Mouse (Mus musculus) E14TG2a.4 (cell line): ENCODE measurements around the gene Dram1.
A peak's percentile ranks its signal among the peaks of the same experiment; 100 is the strongest.

ENCODE experiments used
- H3K27me3 ChIP-seq: 2 replicates; pipeline ENCODE4 v1.6.1; 2014; ENCODE audit warnings: low read length, control low read depth; ENCODE audit not compliant: insufficient read depth
- H3K36me3 ChIP-seq: 2 replicates; pipeline ENCODE4 v1.6.1; 2014; ENCODE audit warnings: low read length, control low read depth; ENCODE audit not compliant: insufficient read depth
- H3K4me1 ChIP-seq: replicated peaks from 2 replicates; pipeline ENCODE4 v1.6.1; 2014; ENCODE audit warnings: low read depth, low read length, control low read depth
- H3K4me3 ChIP-seq: replicated peaks from 2 replicates; pipeline ENCODE4 v1.5.1; 2014; ENCODE audit warnings: mild to moderate bottlenecking, low read length
- H3K9me3 ChIP-seq: 2 replicates; pipeline ENCODE4 v1.6.1; 2014; ENCODE audit warnings: low read length, control low read depth
- CTCF ChIP-seq: conservative IDR thresholded peaks from 2 replicates; pipeline ENCODE4 v1.5.1; 2014; ENCODE audit warnings: low read length
- NANOG ChIP-seq: IDR thresholded peaks from 2 replicates; pipeline ENCODE4 v1.6.1; 2014; ENCODE audit warnings: borderline replicate concordance, low read length, mixed read lengths
- POU5F1 ChIP-seq: IDR thresholded peaks from 2 replicates; pipeline ENCODE4 v1.6.1; 2014; ENCODE audit warnings: low read length, borderline replicate concordance

Dram1 gene

DNA sequence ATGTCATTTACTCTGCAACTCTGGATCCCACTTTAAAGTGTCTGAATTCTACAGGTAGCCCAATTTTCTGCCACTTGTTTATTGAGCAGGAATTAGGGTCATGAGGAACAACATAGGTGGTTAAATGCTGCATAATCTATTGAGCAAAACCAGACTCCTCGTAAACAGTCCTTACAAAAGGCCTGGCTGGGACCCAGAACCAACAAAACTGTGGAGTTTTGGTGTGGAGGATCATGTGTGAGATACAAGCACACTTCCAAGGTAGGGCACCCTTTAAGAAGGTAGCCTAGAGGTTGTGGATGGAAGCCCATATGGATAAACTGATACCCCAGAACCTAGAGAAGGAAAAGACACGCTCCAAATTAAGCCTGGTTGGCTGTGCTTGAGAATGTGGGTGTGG is 28.2 kb downstream of the Dram1 start:
- peaks cover 54% of the 10 kb centered on the region for H3K4me1 ChIP-seq
- peaks cover 43% of the 10 kb centered on the region for H3K27me3 ChIP-seq
- TF ChIP-seq POU5F1 (no peak), CTCF (no peak), NANOG (no peak)
- no peaks in the 10 kb centered on the region for H3K36me3 ChIP-seq
- no peaks in the 10 kb centered on the region for H3K9me3 ChIP-seq
- H3K4me3 ChIP-seq = no peak overlapping the region

DNA sequence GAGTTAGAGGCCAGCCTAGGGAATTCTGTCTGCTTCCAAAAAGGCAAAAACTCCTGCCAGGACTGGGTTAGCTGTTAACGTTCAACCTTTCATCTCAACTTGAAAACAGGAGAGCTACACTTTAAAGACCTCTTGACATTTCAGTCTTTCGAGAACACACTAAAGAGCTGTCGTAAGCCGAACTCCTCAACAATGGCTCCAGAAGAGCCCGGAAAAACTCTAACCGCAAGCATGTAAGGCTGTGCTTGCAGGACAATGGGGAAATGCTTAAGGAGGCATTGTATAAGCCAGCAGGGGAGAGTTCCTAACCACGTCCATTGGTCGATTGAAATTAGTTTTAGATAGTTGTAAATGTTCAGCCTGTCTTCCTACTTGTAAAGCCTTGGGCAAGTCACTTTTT is 29.1 kb downstream of the Dram1 start:
- no peak for TF ChIP-seq POU5F1
- TF ChIP-seq NANOG = peak; percentile 97
- Histone ChIP-seq H3K4me3 (peak overlapping the region; percentile 24; the same call in 1 of the 2 replicates), H3K27me3 (peaks cover 38% of the 10 kb centered on the region), H3K9me3 (no peaks in the 10 kb centered on the region), H3K36me3 (no peaks in the 10 kb centered on the region), H3K4me1 (peaks cover 63% of the 10 kb centered on the region)

DNA sequence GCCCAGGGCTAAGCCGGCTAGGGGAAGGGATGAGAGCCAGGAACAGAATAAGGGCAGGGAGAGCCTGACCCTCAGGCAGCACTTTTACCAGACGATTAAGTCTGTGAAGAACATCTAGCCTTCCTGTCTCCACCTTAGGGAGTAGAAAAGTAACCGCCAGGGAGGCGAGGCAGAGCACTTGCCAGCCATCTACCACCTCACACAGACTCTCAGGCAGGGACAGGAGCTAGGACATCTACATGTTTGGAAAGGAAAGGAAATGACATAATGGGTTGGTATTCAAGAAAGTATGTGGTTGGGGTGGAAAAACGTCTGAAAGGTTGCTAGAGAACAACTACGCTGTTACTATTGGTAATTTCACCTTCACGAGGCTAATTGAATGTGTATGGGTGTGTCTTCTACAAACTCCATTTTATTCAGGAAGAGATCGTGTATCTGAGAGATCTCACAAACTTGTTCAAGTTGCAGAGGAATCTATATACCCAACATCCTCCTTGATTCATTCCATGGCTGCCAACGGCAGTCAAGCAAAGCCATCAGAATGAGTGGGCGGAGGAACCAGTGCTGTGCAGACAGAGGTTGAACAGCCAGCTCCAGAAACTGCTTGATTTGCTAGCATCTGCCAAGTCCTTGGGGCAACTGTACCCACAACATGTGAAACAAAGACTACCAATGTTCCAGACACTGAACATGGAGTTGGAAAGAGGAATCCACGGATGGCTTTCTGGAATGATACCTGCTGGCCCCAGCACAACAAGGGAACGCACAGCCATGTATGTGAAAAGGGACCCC is 32.2 kb downstream of the Dram1 start:
- no peaks in the 10 kb centered on the region for H3K9me3 ChIP-seq
- TF ChIP-seq NANOG = no peak
- TF ChIP-seq POU5F1 = no peak
- TF ChIP-seq CTCF = no peak
- H3K27me3 ChIP-seq = peaks cover 27% of the 10 kb centered on the region
- no peaks in the 10 kb centered on the region for H3K36me3 ChIP-seq
- H3K4me1 ChIP-seq = peaks cover 52% of the 10 kb centered on the region
- no peak overlapping the region for H3K4me3 ChIP-seq

DNA sequence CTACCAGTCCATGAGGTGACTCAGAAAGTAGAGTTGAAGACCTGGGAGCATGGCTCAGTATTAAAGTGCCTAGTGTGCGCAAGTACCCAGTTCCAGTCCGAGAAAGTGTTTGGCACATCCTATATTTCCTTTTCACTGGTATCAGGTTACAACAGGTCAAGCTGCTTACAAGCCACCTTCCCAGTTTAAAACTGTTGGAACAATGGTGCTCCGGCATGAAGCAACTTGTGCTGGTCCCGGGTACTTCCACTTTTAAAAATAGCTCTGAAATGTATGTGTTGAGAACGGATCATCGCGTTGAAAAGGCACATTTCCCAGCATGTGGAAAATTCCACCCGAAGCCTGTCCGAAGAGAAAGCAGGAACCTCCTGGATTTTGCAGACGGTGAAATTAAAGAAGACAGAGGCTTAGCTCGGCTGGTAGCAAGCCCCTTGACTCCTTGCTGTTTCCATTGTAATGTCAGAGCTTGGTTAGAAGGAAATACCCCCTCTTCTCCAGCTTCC is 32.9 kb downstream of the Dram1 start:
- Histone ChIP-seq H3K9me3 (no peaks in the 10 kb centered on the region), H3K4me1 (peaks cover 45% of the 10 kb centered on the region), H3K4me3 (no peak overlapping the region), H3K36me3 (no peaks in the 10 kb centered on the region), H3K27me3 (peaks cover 27% of the 10 kb centered on the region)
- TF ChIP-seq NANOG (no peak), POU5F1 (no peak), CTCF (no peak)

DNA sequence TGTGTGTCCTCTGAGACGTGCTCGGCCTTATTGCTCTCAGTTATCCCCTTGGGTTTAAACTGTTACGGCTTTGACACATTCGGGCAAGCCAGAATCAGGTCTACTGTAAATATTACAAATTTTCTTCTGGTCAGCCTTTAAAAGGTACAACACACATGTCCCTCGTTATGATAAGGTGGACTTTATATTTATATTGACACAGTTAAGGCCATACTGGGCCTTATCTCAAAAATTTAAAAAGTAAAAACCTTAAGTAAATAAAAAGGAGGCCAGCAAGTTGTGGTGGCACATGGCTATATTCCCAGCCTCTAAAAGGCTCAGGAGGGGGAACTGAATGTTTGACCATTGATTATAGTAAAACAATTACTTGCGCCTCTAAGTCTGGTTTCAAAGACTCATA is 37.5 kb downstream of the Dram1 start:
- no peaks in the 10 kb centered on the region for H3K36me3 ChIP-seq
- H3K9me3 ChIP-seq = no peaks in the 10 kb centered on the region
- H3K4me1 ChIP-seq = peaks cover 22% of the 10 kb centered on the region
- no peak for TF ChIP-seq NANOG
- no peak for TF ChIP-seq POU5F1
- TF ChIP-seq CTCF = no peak
- H3K4me3 ChIP-seq = no peak overlapping the region
- peaks cover 31% of the 10 kb centered on the region for H3K27me3 ChIP-seq

DNA sequence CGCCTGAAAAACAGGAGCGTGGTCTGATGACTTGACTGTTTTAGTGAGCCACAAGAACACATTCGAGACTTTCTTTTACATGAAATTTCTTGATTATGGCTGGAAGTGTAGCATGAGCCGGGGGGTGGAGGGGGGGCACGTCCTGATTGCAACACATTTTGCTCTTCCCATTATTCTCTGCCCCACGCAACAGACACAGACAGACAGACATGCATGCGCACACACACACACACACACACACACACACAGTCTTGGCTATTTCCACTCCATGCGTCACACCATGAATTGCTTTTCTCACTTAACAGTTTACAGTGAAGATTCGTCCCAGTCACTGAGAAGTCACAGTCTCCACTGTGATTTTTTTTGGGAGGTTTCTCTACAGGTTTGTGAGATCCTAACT is 38.2 kb downstream of the Dram1 start:
- peaks cover 15% of the 10 kb centered on the region for H3K4me1 ChIP-seq
- peaks cover 31% of the 10 kb centered on the region for H3K27me3 ChIP-seq
- H3K9me3 ChIP-seq = peaks cover 6% of the 10 kb centered on the region; the same call in 1 of the 2 replicates
- TF ChIP-seq CTCF (no peak), NANOG (no peak), POU5F1 (no peak)
- H3K36me3 ChIP-seq = no peaks in the 10 kb centered on the region
- H3K4me3 ChIP-seq = no peak overlapping the region

DNA sequence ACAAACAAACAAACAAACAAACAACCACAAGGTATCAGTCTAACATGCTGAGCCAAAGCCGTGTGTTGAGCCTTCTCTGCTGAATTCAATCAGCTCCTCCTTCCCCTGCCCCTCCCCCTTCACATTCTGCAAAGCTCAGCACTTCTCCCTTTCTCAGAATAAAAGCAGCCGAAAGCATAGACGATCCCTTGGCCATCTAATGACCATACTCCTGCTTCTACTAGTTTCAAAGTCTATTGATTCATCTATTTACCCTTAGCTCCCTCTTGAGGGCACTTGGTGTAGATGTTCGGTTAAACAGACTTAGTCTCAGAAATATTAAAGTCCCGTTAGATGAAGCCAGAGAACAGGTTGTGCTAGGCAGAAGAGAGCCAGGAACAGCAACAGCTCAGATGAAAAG is 48.2 kb downstream of the Dram1 start:
- H3K4me3 ChIP-seq = no peak overlapping the region
- H3K27me3 ChIP-seq = peaks cover 7% of the 10 kb centered on the region; the same call in 1 of the 2 replicates
- no peaks in the 10 kb centered on the region for H3K4me1 ChIP-seq
- TF ChIP-seq POU5F1 (no peak), CTCF (no peak), NANOG (no peak)
- H3K36me3 ChIP-seq = no peaks in the 10 kb centered on the region
- H3K9me3 ChIP-seq = peaks cover 6% of the 10 kb centered on the region; the same call in 1 of the 2 replicates

DNA sequence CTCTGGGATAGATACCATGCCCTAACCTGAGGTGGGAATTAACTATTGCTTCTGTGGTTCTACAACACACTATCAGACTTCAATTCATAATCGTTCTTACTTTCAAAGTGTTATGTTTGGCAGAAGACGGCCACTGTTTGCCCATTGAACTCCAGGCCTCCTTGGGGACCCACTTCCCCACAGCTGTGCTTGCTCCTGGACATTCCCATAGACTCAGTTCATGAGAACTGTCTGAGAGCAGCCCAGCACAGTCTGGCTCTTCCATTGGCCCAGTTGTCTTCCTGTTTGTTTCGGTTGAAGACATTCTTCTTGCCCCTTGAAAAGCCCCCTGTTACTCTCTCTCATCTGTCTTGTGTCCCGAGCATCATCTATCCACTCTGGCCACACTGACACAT is 50.8 kb downstream of the Dram1 start:
- Histone ChIP-seq H3K9me3 (no peaks in the 10 kb centered on the region), H3K27me3 (peaks cover 9% of the 10 kb centered on the region; the same call in 1 of the 2 replicates), H3K4me1 (no peaks in the 10 kb centered on the region), H3K4me3 (no peak overlapping the region), H3K36me3 (no peaks in the 10 kb centered on the region)
- TF ChIP-seq POU5F1 (no peak), CTCF (no peak), NANOG (no peak)
